Comparison of ENCODE assay signal across 13 mouse cellular contexts in genomic region chr6:114406634-114407033, GRCm38 (mm10). TPM values are rescaled to one million over a fixed set of nuclear protein-coding genes. Genes with fewer than 3 reads are reported as not detected.
DNase-seq lines count a peak whose midpoint lies in the region; ATAC-seq and TF ChIP-seq lines count a peak whose summit lies in the region.
"Had no signal": no experiment of that assay in that cellular context is flagged by ENCODE, and none has a peak within 500 bp of the region (broad histone marks: within the 10 kb centered on the region; RNA-seq: fewer than 3 reads in every experiment).

No protein-coding gene starts in this region.

- no peaks in the 10 kb centered on the region for H3K36me3 ChIP-seq in kidney, postnatal 0 days (ENCODE audit: insufficient read depth, low read length)
- no peaks in the 10 kb centered on the region for H3K36me3 ChIP-seq in kidney, embryonic 14.5 days (ENCODE audit: control insufficient read depth, insufficient read depth, low read length)
- H3K36me3 ChIP-seq: neural tube, embryonic 13.5 days had no signal

- WGBS in kidney, postnatal 0 days: 59% methylated on average over 1 of the region's 1 CpGs
- WGBS in kidney, embryonic 14.5 days: 56% methylated on average over 1 of the region's 1 CpGs

- H3K9me3 ChIP-seq in kidney, postnatal 0 days (replicated peaks; ENCODE audit: low read length): no peaks in the 10 kb centered on the region
- H3K9me3 ChIP-seq in kidney, embryonic 14.5 days (ENCODE audit: control insufficient read depth, low read length): no peaks in the 10 kb centered on the region
- H3K9me3 ChIP-seq: megakaryocyte, embryonic 14.5 days; neural tube, embryonic 13.5 days had no signal

- H3K4me3 ChIP-seq in kidney, postnatal 0 days (replicated peaks; ENCODE audit: low read depth, low read length): no peak overlapping the region
- no peak overlapping the region for H3K4me3 ChIP-seq in kidney, embryonic 14.5 days (ENCODE audit: low read length)
- H3K4me3 ChIP-seq: megakaryocyte, embryonic 14.5 days; neural tube, embryonic 13.5 days had no signal

- peak; percentile 62 for TF ChIP-seq CTCF in kidney, postnatal 0 days (IDR thresholded peaks at IDR 0.05; ENCODE audit: low read depth)

- H3K9ac ChIP-seq in kidney, postnatal 0 days (ENCODE audit: low read depth, low read length): no peak overlapping the region
- no peak overlapping the region for H3K9ac ChIP-seq in kidney, embryonic 14.5 days (ENCODE audit: low read depth, low read length)
- H3K9ac ChIP-seq: hindbrain, embryonic 14.5 days; neural tube, embryonic 13.5 days had no signal

- no peak for ATAC-seq in CD4-positive, CD25-positive, alpha-beta regulatory T cell, adult 4 months
- no peak for ATAC-seq in kidney, postnatal 0 days (replicated peaks; ENCODE audit: low FRiP score, low read depth)
- no peak for ATAC-seq in kidney, embryonic 14.5 days (ENCODE audit: low FRiP score, low TSS enrichment)
- ATAC-seq in granulocyte monocyte progenitor cell, adult 5-6 weeks (replicated peaks; ENCODE audit: poor library complexity, severe bottlenecking): peak; percentile 42; the same call in 1 of the 2 replicates

- peaks cover 9% of the 10 kb centered on the region; the same call in 1 of the 2 replicates for H3K4me1 ChIP-seq in kidney, postnatal 0 days (replicated peaks; ENCODE audit: insufficient read depth, low read length)
- no peaks in the 10 kb centered on the region for H3K4me1 ChIP-seq in kidney, embryonic 14.5 days (ENCODE audit: control insufficient read depth, insufficient read depth, low read length)
- H3K4me1 ChIP-seq: megakaryocyte, embryonic 14.5 days had no signal

- DNase-seq in CD4-positive, CD25-positive, alpha-beta regulatory T cell, adult 2 months (ENCODE audit: low read depth, low spot score): peak; percentile 24
- no peak for DNase-seq in kidney, postnatal 0 days (ENCODE audit: low spot score)
- peak; percentile 56 for DNase-seq in 3T3-L1 (ENCODE audit: low read depth, low spot score)
- no peak for DNase-seq in MN1 (ENCODE audit: low spot score)
- DNase-seq in urinary bladder, postnatal 4 days (ENCODE audit: low spot score in 2 of 2): no peak
- DNase-seq: kidney, postnatal 4 days; left cerebral cortex, postnatal 4 days had no signal

- no peak overlapping the region for H3K27ac ChIP-seq in kidney, postnatal 0 days
- H3K27ac ChIP-seq in kidney, embryonic 14.5 days (ENCODE audit: low read depth, low read length): no peak overlapping the region
- H3K27ac ChIP-seq: hindbrain, embryonic 14.5 days; neural tube, embryonic 13.5 days had no signal

- no peak overlapping the region for H3K4me2 ChIP-seq in kidney, postnatal 0 days (ENCODE audit: low read length)
- no peak overlapping the region for H3K4me2 ChIP-seq in kidney, embryonic 14.5 days (replicated peaks; ENCODE audit: low read depth, low read length)
- H3K4me2 ChIP-seq: hindbrain, embryonic 14.5 days; neural tube, embryonic 13.5 days had no signal

- 0 out of 2 replicates have a peak, but pooled peaks cover 4% of the 10 kb centered on the region for H3K27me3 ChIP-seq in kidney, postnatal 0 days (ENCODE audit: insufficient read depth, low read length)
- H3K27me3 ChIP-seq in kidney, embryonic 14.5 days (ENCODE audit: control insufficient read depth, insufficient read depth, low read length): peaks cover 13% of the 10 kb centered on the region; the same call in 1 of the 2 replicates

RNA-seq across cellular contexts. Expression of gene Hrh1, which starts 8.9 kb away (rescaled TPM):
- polyA plus RNA-seq in CD4-positive, CD25-positive, alpha-beta regulatory T cell, adult 4 months (2017; shearing (Covaris generic)): not detected
- polyA plus RNA-seq in kidney, postnatal 0 days (2015; fragmentation: Nextera tagmentation; extraction: Ambion mirVana): 0.17 and 0.23 TPM in 2 replicates
- 0.16 TPM in 1 of 2 replicates, not detected in the other for polyA plus RNA-seq in kidney, embryonic 14.5 days (2014; fragmentation: Nextera tagmentation; extraction: Ambion mirVana)
- total RNA-seq in granulocyte monocyte progenitor cell, adult 5-6 weeks (2014; fragmentation: Nextera tagmentation): not detected in 2 replicates
- not detected in 2 replicates for total RNA-seq in granulocyte monocyte progenitor cell, adult 5-6 weeks (2017)

Comparison
In these comparisons a context has a peak if more than half of its experiments do, and no peak if none do; other contexts are left out.
1. DNase-seq: peak in CD4-positive, CD25-positive, alpha-beta regulatory T cell, adult 2 months (single experiment) and 3T3-L1 (single experiment); none in kidney, postnatal 0 days (single experiment), MN1 (single experiment) and urinary bladder, postnatal 4 days (0 of 2).